Mouse (Mus musculus): Measurements from ENCODE around the gene Bod1l. TPM values are rescaled to one million over a fixed set of nuclear protein-coding genes. Genes with fewer than 3 reads are reported as not detected.

Gene Bod1l
- polyA plus RNA-seq (2015; fragmentation: Nextera tagmentation; extraction: Ambion mirVana) = 26.6 and 27.6 TPM in 2 replicates

GRCm38 (mm10) chr5:41844147-41844529 is at the start of gene Bod1l:
Gene Bod1l, minus strand, starts transcription at chr5:41844315.
- H3K36me3 ChIP-seq = no peaks in the 10 kb centered on the region
- H3K9me3 ChIP-seq = no peaks in the 10 kb centered on the region
- peaks cover 21% of the 10 kb centered on the region for H3K4me1 ChIP-seq (replicated peaks)
- ATAC-seq (ENCODE audit: low FRiP score, low read depth) = peak; percentile 97
- WGBS = under 1% methylated on average over 37 of the region's 38 CpGs
- peak within 1 kb of the TSS; percentile 100 for H3K4me3 ChIP-seq
- no peaks in the 10 kb centered on the region for H3K27me3 ChIP-seq
- peak within 1 kb of the TSS; percentile 71 for H3K27ac ChIP-seq (replicated peaks)
- H3K4me2 ChIP-seq = peak within 1 kb of the TSS; percentile 87
- H3K9ac ChIP-seq = peak within 1 kb of the TSS; percentile 92

GRCm38 (mm10) chr5:41893351-41893750 is 49.2 kb upstream of the Bod1l start:
- Histone ChIP-seq H3K36me3 (no peaks in the 10 kb centered on the region), H3K4me1 (replicated peaks) (peaks cover 17% of the 10 kb centered on the region), H3K9ac (no peak overlapping the region), H3K9me3 (no peaks in the 10 kb centered on the region), H3K27ac (replicated peaks) (no peak overlapping the region), H3K4me3 (no peak overlapping the region), H3K27me3 (no peaks in the 10 kb centered on the region), H3K4me2 (no peak overlapping the region)
- no peak for ATAC-seq (ENCODE audit: low FRiP score, low read depth)
- WGBS = 78% methylated on average over 6 of the region's 6 CpGs

GRCm38 (mm10) chr5:41890871-41891270 is 46.8 kb upstream of the Bod1l start:
- WGBS = 68% methylated on average over 5 of the region's 5 CpGs
- ATAC-seq (ENCODE audit: low FRiP score, low read depth) = no peak

GRCm38 (mm10) chr5:41889245-41889849 is 45.2 kb upstream of the Bod1l start:
- Histone ChIP-seq H3K9me3 (no peaks in the 10 kb centered on the region), H3K36me3 (no peaks in the 10 kb centered on the region), H3K9ac (no peak overlapping the region), H3K4me1 (replicated peaks) (peaks cover 17% of the 10 kb centered on the region), H3K4me2 (peak overlapping the region; percentile 37), H3K27ac (replicated peaks) (peak overlapping the region; percentile 59), H3K4me3 (no peak overlapping the region), H3K27me3 (no peaks in the 10 kb centered on the region)
- ATAC-seq (ENCODE audit: low FRiP score, low read depth) = 0 out of 2 replicates have a peak, but pooled peaks have one; percentile 24
- WGBS = 60% methylated on average over 8 of the region's 8 CpGs

More at GRCm38 (mm10) chr5:41890871-41891270, 46.8 kb upstream of the Bod1l start:
- Histone ChIP-seq H3K9ac (no peak overlapping the region), H3K27me3 (no peaks in the 10 kb centered on the region), H3K4me1 (replicated peaks) (peaks cover 17% of the 10 kb centered on the region), H3K4me3 (no peak overlapping the region), H3K4me2 (no peak overlapping the region), H3K36me3 (no peaks in the 10 kb centered on the region), H3K9me3 (no peaks in the 10 kb centered on the region), H3K27ac (replicated peaks) (no peak overlapping the region)

- peak; percentile 90 for ATAC-seq (ENCODE audit: low FRiP score, low read depth)
- no peak overlapping the region for H3K9ac ChIP-seq
- WGBS = 27% methylated on average over 3 of the region's 3 CpGs
- H3K4me1 ChIP-seq (replicated peaks) = peaks cover 17% of the 10 kb centered on the region
- H3K4me3 ChIP-seq = no peak overlapping the region
- H3K27ac ChIP-seq (replicated peaks) = peak overlapping the region; percentile 59
- peak overlapping the region; percentile 37 for H3K4me2 ChIP-seq
- no peaks in the 10 kb centered on the region for H3K36me3 ChIP-seq
- H3K27me3 ChIP-seq = no peaks in the 10 kb centered on the region
- no peaks in the 10 kb centered on the region for H3K9me3 ChIP-seq
These were observed 44.7 kb upstream of the Bod1l start for GRCm38 (mm10) chr5:41888834-41889233.

GRCm38 (mm10) chr5:41887738-41888137 is 43.6 kb upstream of the Bod1l start:
- Histone ChIP-seq H3K36me3 (no peaks in the 10 kb centered on the region), H3K4me3 (no peak overlapping the region), H3K9ac (no peak overlapping the region), H3K4me2 (no peak overlapping the region), H3K27me3 (no peaks in the 10 kb centered on the region), H3K4me1 (replicated peaks) (peaks cover 17% of the 10 kb centered on the region), H3K27ac (replicated peaks) (no peak overlapping the region), H3K9me3 (no peaks in the 10 kb centered on the region)
- 0 out of 2 replicates have a peak, but pooled peaks have one; percentile 21 for ATAC-seq (ENCODE audit: low FRiP score, low read depth)
- WGBS = 16% methylated on average over 4 of the region's 4 CpGs

- ATAC-seq (ENCODE audit: low FRiP score, low read depth) = no peak
- WGBS = 22% methylated on average over 12 of the region's 12 CpGs
- Histone ChIP-seq H3K9me3 (no peaks in the 10 kb centered on the region), H3K36me3 (no peaks in the 10 kb centered on the region), H3K27ac (replicated peaks) (no peak overlapping the region), H3K4me3 (no peak overlapping the region), H3K9ac (no peak overlapping the region), H3K4me2 (no peak overlapping the region), H3K4me1 (replicated peaks) (peaks cover 8% of the 10 kb centered on the region), H3K27me3 (no peaks in the 10 kb centered on the region)
These were observed 40.4 kb upstream of the Bod1l start for GRCm38 (mm10) chr5:41884563-41884962.

- Histone ChIP-seq H3K4me1 (replicated peaks) (no peaks in the 10 kb centered on the region), H3K36me3 (no peaks in the 10 kb centered on the region), H3K4me2 (no peak overlapping the region), H3K9ac (no peak overlapping the region), H3K4me3 (no peak overlapping the region), H3K9me3 (no peaks in the 10 kb centered on the region), H3K27me3 (no peaks in the 10 kb centered on the region), H3K27ac (replicated peaks) (no peak overlapping the region)
- ATAC-seq (ENCODE audit: low FRiP score, low read depth) = no peak; the same call in 1 of the 2 replicates
- WGBS = 76% methylated on average over 2 of the region's 2 CpGs
These were observed 27.0 kb upstream of the Bod1l start for GRCm38 (mm10) chr5:41871164-41871563.

GRCm38 (mm10) chr5:41855781-41856180 is 11.7 kb upstream of the Bod1l start:
- H3K36me3 ChIP-seq = no peaks in the 10 kb centered on the region
- no peak overlapping the region for H3K27ac ChIP-seq (replicated peaks)
- 78% methylated on average over 2 of the region's 2 CpGs for WGBS
- H3K4me2 ChIP-seq = no peak overlapping the region
- no peaks in the 10 kb centered on the region for H3K9me3 ChIP-seq
- no peak overlapping the region for H3K9ac ChIP-seq
- no peaks in the 10 kb centered on the region for H3K27me3 ChIP-seq
- ATAC-seq (ENCODE audit: low FRiP score, low read depth) = no peak
- H3K4me3 ChIP-seq = no peak overlapping the region
- H3K4me1 ChIP-seq (replicated peaks) = no peaks in the 10 kb centered on the region

GRCm38 (mm10) chr5:41845558-41845937 is 1.4 kb upstream of the Bod1l start:
- H3K4me3 ChIP-seq = no peak overlapping the region

GRCm38 (mm10) chr5:41844820-41845557 is 874 bp upstream of the Bod1l start:
- H3K4me2 ChIP-seq = peak overlapping the region; percentile 87
- peaks cover 21% of the 10 kb centered on the region for H3K4me1 ChIP-seq (replicated peaks)
- H3K9ac ChIP-seq = no peak overlapping the region
- no peaks in the 10 kb centered on the region for H3K27me3 ChIP-seq
- no peaks in the 10 kb centered on the region for H3K36me3 ChIP-seq
- WGBS = 21% methylated on average over 16 of the region's 16 CpGs
- H3K27ac ChIP-seq (replicated peaks) = no peak overlapping the region
- H3K9me3 ChIP-seq = no peaks in the 10 kb centered on the region
- no peak; the same call in 1 of the 2 replicates for ATAC-seq (ENCODE audit: low FRiP score, low read depth)
- H3K4me3 ChIP-seq = peak overlapping the region; percentile 100

More at GRCm38 (mm10) chr5:41845558-41845937, 1.4 kb upstream of the Bod1l start:
- Histone ChIP-seq H3K9me3 (no peaks in the 10 kb centered on the region), H3K4me2 (peak overlapping the region; percentile 87), H3K27ac (replicated peaks) (no peak overlapping the region), H3K36me3 (no peaks in the 10 kb centered on the region), H3K9ac (no peak overlapping the region), H3K27me3 (no peaks in the 10 kb centered on the region), H3K4me1 (replicated peaks) (peaks cover 21% of the 10 kb centered on the region)
- ATAC-seq (ENCODE audit: low FRiP score, low read depth) = no peak
- 64% methylated on average over 2 of the region's 2 CpGs for WGBS

GRCm38 (mm10) chr5:41843419-41844146 is 532 bp downstream of the Bod1l start:
- ATAC-seq (ENCODE audit: low FRiP score, low read depth) = peak; percentile 79
- H3K9ac ChIP-seq = peak overlapping the region; percentile 92

More at GRCm38 (mm10) chr5:41843419-41844146, 532 bp downstream of the Bod1l start:
- Histone ChIP-seq H3K4me1 (replicated peaks) (peaks cover 21% of the 10 kb centered on the region), H3K27me3 (no peaks in the 10 kb centered on the region), H3K4me3 (peak overlapping the region; percentile 100), H3K9me3 (no peaks in the 10 kb centered on the region), H3K36me3 (no peaks in the 10 kb centered on the region), H3K27ac (replicated peaks) (peak overlapping the region; percentile 71), H3K4me2 (peak overlapping the region; percentile 87)
- WGBS = 1% methylated on average over 46 of the region's 46 CpGs
